Mouse (Mus musculus) bone marrow, adult 2 months (tissue): Measurements from ENCODE around the gene Ptcd1.

Source experiments
- CTCF ChIP-seq: fragments of 200-500 bp; IDR thresholded peaks from 2 replicates; pipeline ENCODE4 v1.5.1; 2011; ENCODE audit warnings: low read length, control low read depth; ENCODE audit not compliant: control insufficient read depth, insufficient read depth
- POLR2A ChIP-seq: fragments of 200-500 bp; IDR thresholded peaks from 2 replicates; pipeline ENCODE4 v1.6.1; 2011; ENCODE audit warnings: low read depth, mild to moderate bottlenecking, control low read depth, low read length, borderline replicate concordance; ENCODE audit not compliant: control insufficient read depth

- TF ChIP-seq CTCF, result no peak
- no peak for TF ChIP-seq POLR2A
Measured at GRCm38 (mm10) chr5:145211340-145211739, 44.4 kb upstream of the Ptcd1 start.
